Mouse (Mus musculus) ES-E14 (cell line): ENCODE data around the gene Rap1gap2. TPM values are rescaled to one million over a fixed set of nuclear protein-coding genes. Genes with fewer than 3 reads are reported as not detected.

Source experiments
- DNase-seq: peaks from one replicate; pipeline ENCODE4 v3.0.0-alpha.2; 2013; ENCODE audit warnings: low read depth, low spot score
- H3K27ac ChIP-seq: 2 replicates; pipeline ENCODE4 v1.5.1; 2012; ENCODE audit warnings: low read depth, mild to moderate bottlenecking, low read length, moderate library complexity, mixed read lengths; ENCODE audit not compliant: poor library complexity, insufficient read depth, severe bottlenecking
- H3K36me3 ChIP-seq: 2 replicates; pipeline ENCODE4 v1.6.1; 2012; ENCODE audit warnings: mild to moderate bottlenecking, low read length, moderate library complexity, mixed read lengths; ENCODE audit not compliant: control insufficient read depth, poor library complexity, insufficient read depth, severe bottlenecking
- H3K4me1 ChIP-seq, 2 experiments: fragments of 150-350 bp in 1 of 2; sonication (generic) in 1 of 2; 2 replicates each; pipeline ENCODE4 v1.6.1; 2012; ENCODE audit warnings: low read length in 2 of 2, mild to moderate bottlenecking in 1 of 2, mixed read lengths in 1 of 2; ENCODE audit not compliant: control insufficient read depth in 2 of 2, insufficient read depth in 2 of 2, poor library complexity in 1 of 2
- H3K4me3 ChIP-seq, 2 experiments: fragments of 150-350 bp in 1 of 2; sonication (generic) in 1 of 2; 2 replicates each; pipeline ENCODE4 v1.5.1; 2012; ENCODE audit warnings: low read length in 2 of 2, low read depth in 1 of 2, mild to moderate bottlenecking in 1 of 2, mixed read lengths in 1 of 2; ENCODE audit not compliant: insufficient read depth in 1 of 2, poor library complexity in 1 of 2, severe bottlenecking in 1 of 2
- H3K9ac ChIP-seq: 2 replicates; pipeline ENCODE4 v1.6.1; 2012; ENCODE audit warnings: low read depth, mild to moderate bottlenecking, low read length, mixed read lengths; ENCODE audit not compliant: poor library complexity, insufficient read depth, severe bottlenecking
- H3K9me3 ChIP-seq: fragments of 150-350 bp; sonication (generic); 2 replicates; pipeline ENCODE4 v1.6.1; 2012; ENCODE audit warnings: low read depth, mild to moderate bottlenecking, low read length; ENCODE audit not compliant: control insufficient read depth, insufficient read depth
- CHD2 ChIP-seq: IDR thresholded peaks from 2 replicates; pipeline ENCODE4 v1.6.1; 2014; ENCODE audit warnings: mild to moderate bottlenecking, low read depth, low read length, inconsistent platforms
- HCFC1 ChIP-seq: IDR thresholded peaks from 2 replicates; pipeline ENCODE4 v1.6.1; 2012; ENCODE audit warnings: low read length, inconsistent platforms, borderline replicate concordance; ENCODE audit not compliant: insufficient read depth
- MAFK ChIP-seq: IDR thresholded peaks from 2 replicates; pipeline ENCODE4 v1.6.1; 2014; ENCODE audit warnings: mild to moderate bottlenecking, low read depth, low read length, inconsistent platforms; ENCODE audit not compliant: insufficient read depth
- ZC3H11A ChIP-seq: IDR thresholded peaks from 2 replicates; pipeline ENCODE4 v1.6.1; 2012; ENCODE audit warnings: low read depth, mild to moderate bottlenecking, inconsistent platforms, low read length, borderline replicate concordance
- ZNF384 ChIP-seq: IDR thresholded peaks from 2 replicates; pipeline ENCODE4 v1.6.1; 2012; ENCODE audit warnings: low read depth, low read length, inconsistent platforms
- in situ Hi-C, 2 experiments: fragments of 600-800 bp; cut with MboI; formaldehyde crosslinking; loops; one replicate each; pipeline ENCODE4 v1.15.1; 2025; ENCODE audit warnings: low sequenced_read_pairs in 2 of 2, inconsistent platforms in 1 of 2; ENCODE audit not compliant: unreplicated experiment in 2 of 2
- total RNA-seq: library from RNA; depleted of rRNA; stranded (reverse); fragments of 300-350 nt; gene quantifications from 2 replicates; pipeline ENCODE4 v1.2.3, GENCODE M21; 2012

Gene Rap1gap2
- total RNA-seq, 1 experiment: 2.7 TPM

DNA sequence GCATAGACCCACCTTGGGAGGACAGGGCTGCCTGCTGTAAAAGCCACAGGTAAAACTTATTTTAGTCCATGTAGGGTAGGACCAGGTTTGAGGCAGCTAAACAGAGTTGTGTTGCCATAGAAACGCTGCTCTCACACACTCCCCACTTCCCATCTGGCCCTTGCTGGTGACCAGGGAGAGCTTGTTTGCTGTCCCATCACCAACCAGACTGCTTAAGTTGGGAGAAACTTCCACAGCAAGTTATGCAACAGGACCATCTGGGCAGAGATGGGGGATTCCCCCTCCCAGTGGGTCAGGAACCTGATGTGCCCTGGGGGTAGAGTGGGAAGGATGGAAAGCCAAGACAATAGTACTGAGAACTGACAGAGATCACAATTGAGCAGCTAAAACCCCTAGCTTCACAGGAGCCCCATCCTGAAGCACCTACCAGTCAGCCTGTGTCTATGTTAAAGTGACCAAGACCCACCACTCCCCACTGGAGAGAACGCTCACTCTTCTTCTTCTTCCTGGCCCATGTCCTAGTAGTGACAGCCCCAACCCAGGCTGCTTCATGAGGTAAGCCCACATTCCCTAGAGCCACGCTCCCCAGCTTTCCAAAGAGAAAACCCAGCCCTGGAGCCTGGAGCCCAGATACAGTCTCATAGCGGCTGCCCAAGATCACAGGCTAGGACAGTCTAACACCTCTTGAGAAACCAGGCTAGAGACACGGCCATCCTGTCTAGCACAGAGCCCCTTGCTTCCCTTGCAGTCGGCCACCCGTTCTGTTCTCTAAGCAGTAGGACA lies 125.1 kb downstream of the Rap1gap2 start:
- H3K4me1 ChIP-seq: no peaks in the 10 kb centered on the region

DNA sequence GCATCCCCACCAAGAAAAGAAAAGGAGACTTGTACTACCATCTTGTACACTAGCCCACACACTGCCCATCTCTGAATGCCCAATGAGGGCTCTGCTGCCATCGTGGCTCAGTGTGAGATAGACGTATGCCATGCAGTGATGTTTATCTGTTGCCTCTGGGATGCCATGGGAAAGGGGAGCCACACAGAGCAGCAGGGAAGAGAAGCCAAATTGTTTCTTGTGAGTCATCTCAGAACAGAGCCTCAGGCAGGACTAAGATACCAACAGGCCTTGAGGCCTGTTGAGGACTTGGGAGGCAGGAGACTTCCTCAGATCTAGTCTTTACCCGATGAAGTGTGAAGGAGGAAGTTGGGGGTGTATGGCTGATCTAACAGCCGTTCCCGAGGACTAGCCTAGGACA lies 126.8 kb downstream of the Rap1gap2 start:
- Histone ChIP-seq H3K27ac (no peak overlapping the region), H3K9me3 (no peaks in the 10 kb centered on the region), H3K4me1 (no peaks in the 10 kb centered on the region), H3K4me3 (no peak overlapping the region), H3K9ac (no peak overlapping the region), H3K36me3 (no peaks in the 10 kb centered on the region)
- TF ChIP-seq ZC3H11A: no peak
- no peak for TF ChIP-seq CHD2
- TF ChIP-seq ZNF384: no peak
- no peak for TF ChIP-seq MAFK
- TF ChIP-seq HCFC1: no peak
- in situ Hi-C loops: no loop called here
- no peak for DNase-seq

More for the DNA sequence above, 125.1 kb downstream of the Rap1gap2 start:
- in situ Hi-C loops: no loop called here
- H3K4me3 ChIP-seq: no peak overlapping the region
- no peak overlapping the region for H3K9ac ChIP-seq
- H3K27ac ChIP-seq: no peak overlapping the region
- no peak for TF ChIP-seq HCFC1
- TF ChIP-seq ZC3H11A: no peak
- TF ChIP-seq ZNF384: no peak
- no peak for TF ChIP-seq CHD2
- no peak for TF ChIP-seq MAFK
- DNase-seq: no peak
- H3K9me3 ChIP-seq: no peaks in the 10 kb centered on the region
- no peaks in the 10 kb centered on the region for H3K36me3 ChIP-seq

DNA sequence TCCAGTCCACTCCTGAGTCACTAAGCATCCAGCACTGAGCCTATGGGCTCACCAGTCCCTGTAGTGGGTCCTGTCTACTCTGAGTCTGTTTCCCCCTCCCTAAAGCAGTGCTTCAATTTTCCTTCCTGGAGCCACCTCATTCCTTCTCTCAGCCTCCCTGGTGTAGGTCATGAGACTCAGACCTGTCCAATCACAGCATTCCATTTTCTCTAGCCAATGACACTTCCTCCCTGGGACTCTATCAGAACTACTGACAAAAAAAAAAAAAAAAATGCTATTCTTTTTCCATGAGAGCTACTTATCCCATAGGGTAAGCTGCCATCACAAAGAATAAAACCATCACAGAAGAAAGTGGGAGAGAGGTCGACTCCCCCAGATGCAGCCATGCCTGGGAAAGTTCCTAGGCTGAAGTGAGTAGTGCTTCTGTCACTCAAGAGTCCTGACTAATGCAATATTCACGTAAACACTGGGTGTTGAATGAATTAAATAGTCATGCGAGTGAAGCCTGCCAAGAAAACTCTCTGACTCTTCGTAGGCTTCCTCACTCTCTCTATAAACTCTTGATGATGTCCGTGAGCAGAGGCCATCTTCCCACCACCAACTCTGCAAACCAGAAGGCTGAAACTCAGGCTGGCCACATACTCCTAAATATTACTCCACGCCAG lies 127.4 kb downstream of the Rap1gap2 start:
- no peaks in the 10 kb centered on the region for H3K36me3 ChIP-seq
- no peaks in the 10 kb centered on the region for H3K9me3 ChIP-seq
- H3K9ac ChIP-seq: no peak overlapping the region
- no peaks in the 10 kb centered on the region for H3K4me1 ChIP-seq
- no peak overlapping the region for H3K27ac ChIP-seq
- TF ChIP-seq HCFC1: no peak
- no peak for TF ChIP-seq MAFK
- no peak for TF ChIP-seq ZC3H11A
- no peak for TF ChIP-seq CHD2
- no peak for TF ChIP-seq ZNF384
- no peak for DNase-seq
- H3K4me3 ChIP-seq: no peak overlapping the region
- in situ Hi-C loops: no loop called here

DNA sequence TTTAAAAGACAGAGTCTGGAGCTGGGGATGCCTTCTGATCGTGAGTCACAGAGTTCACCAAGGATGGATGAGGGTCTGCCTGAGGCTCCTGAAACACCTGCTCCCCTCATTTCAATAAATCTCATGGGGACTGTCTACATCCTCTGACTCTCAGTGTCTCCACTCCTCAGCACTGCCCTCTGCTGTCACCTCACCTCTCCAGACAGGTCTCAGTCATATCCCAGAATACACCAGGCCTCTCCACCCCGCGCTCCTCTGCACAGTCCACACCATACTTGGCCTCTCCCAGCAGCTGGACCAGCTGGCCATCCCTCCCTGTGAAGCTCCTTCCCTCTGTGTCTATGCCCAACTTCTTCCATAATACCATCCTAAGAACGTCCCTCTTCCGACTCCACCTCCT lies 128.9 kb downstream of the Rap1gap2 start:
- Histone ChIP-seq H3K4me1 (no peaks in the 10 kb centered on the region), H3K27ac (no peak overlapping the region), H3K9me3 (no peaks in the 10 kb centered on the region), H3K9ac (no peak overlapping the region), H3K36me3 (no peaks in the 10 kb centered on the region), H3K4me3 (no peak overlapping the region)
- in situ Hi-C loops: no loop called here
- no peak for DNase-seq
- TF ChIP-seq CHD2: no peak
- no peak for TF ChIP-seq ZC3H11A
- TF ChIP-seq MAFK: no peak
- TF ChIP-seq HCFC1: no peak
